ENCODE assay signal across 9 mouse cellular contexts in genomic region chr1:138982203-138982602, GRCm38 (mm10). TPM values are rescaled to one million over a fixed set of nuclear protein-coding genes. Genes with fewer than 3 reads are reported as not detected.
DNase-seq lines count a peak whose midpoint lies in the region; ATAC-seq and TF ChIP-seq lines count a peak whose summit lies in the region.
"Had no signal": no experiment of that assay in that cellular context is flagged by ENCODE, and none has a peak within 500 bp of the region (broad histone marks: within the 10 kb centered on the region; RNA-seq: fewer than 3 reads in every experiment).

No protein-coding gene starts in this region.

- H3K4me3 ChIP-seq in lung, embryonic 14.5 days (ENCODE audit: low read depth, low read length) = no peak overlapping the region
- H3K4me3 ChIP-seq in forebrain, embryonic 11.5 days (ENCODE audit: low read depth, low read length) = no peak overlapping the region

- H3K9ac ChIP-seq in lung, embryonic 14.5 days = no peak overlapping the region
- H3K9ac ChIP-seq in forebrain, embryonic 11.5 days (ENCODE audit: low read length) = no peak overlapping the region

- H3K27ac ChIP-seq in lung, embryonic 14.5 days (ENCODE audit: low read depth) = peak overlapping the region; percentile 50; the same call in 1 of the 2 replicates
- H3K27ac ChIP-seq in forebrain, embryonic 11.5 days (ENCODE audit: low read depth, low read length) = no peak overlapping the region

- H3K4me1 ChIP-seq in lung, embryonic 14.5 days (ENCODE audit: insufficient read depth) = no peaks in the 10 kb centered on the region
- no peaks in the 10 kb centered on the region for H3K4me1 ChIP-seq in forebrain, embryonic 11.5 days (replicated peaks; ENCODE audit: control insufficient read depth, insufficient read depth, low read length)

- intact Hi-C loops in heart, postnatal 14 days (cut with DNase I) = loop anchor here (2.0 kb wide), 1 partner anchor 19 kb away; the partner anchor contains the start of gene Dennd1b

- 78% methylated on average over 7 of the region's 7 CpGs for WGBS in lung, embryonic 14.5 days
- 81% methylated on average over 7 of the region's 7 CpGs for WGBS in forebrain, embryonic 11.5 days

- H3K27me3 ChIP-seq in lung, embryonic 14.5 days (ENCODE audit: insufficient read depth, low read length) = no peaks in the 10 kb centered on the region
- H3K27me3 ChIP-seq in forebrain, embryonic 11.5 days (ENCODE audit: control insufficient read depth, insufficient read depth, low read length) = no peaks in the 10 kb centered on the region

- H3K4me2 ChIP-seq in lung, embryonic 14.5 days = no peak overlapping the region
- H3K4me2 ChIP-seq in forebrain, embryonic 11.5 days (ENCODE audit: low read depth, low read length, severe bottlenecking) = no peak overlapping the region

- peak; percentile 61 for DNase-seq in gastrocnemius, adult 18-20 months (ENCODE audit: low spot score)
- DNase-seq in gastrocnemius, postnatal 10 days = no peak
- DNase-seq in lung, embryonic 14.5 days = no peak
- no peak for DNase-seq in lung, postnatal 4 days
- DNase-seq in heart, postnatal 14 days = peak; percentile 40 to 49
- DNase-seq in embryo, embryonic 11 days = no peak
- DNase-seq in forebrain, embryonic 11.5 days (ENCODE audit: low spot score) = no peak
- DNase-seq: cerebellum, adult 9-10 months had no signal

- no peaks in the 10 kb centered on the region for H3K36me3 ChIP-seq in lung, embryonic 14.5 days (ENCODE audit: insufficient read depth)
- H3K36me3 ChIP-seq in forebrain, embryonic 11.5 days (ENCODE audit: control insufficient read depth, insufficient read depth, low read length) = no peaks in the 10 kb centered on the region

- no peak for ATAC-seq in lung, embryonic 14.5 days (ENCODE audit: insufficient read depth)
- ATAC-seq in neutrophil, adult 5-6 weeks (ENCODE audit: extremely low read depth, insufficient number of reproducible peaks, low FRiP score, poor library complexity, severe bottlenecking) = peak; percentile 19; the same call in 1 of the 2 replicates
- no peak for ATAC-seq in forebrain, embryonic 11.5 days (replicated peaks; ENCODE audit: low FRiP score)

- no peak for TF ChIP-seq CTCF in lung, embryonic 14.5 days (IDR thresholded peaks at IDR 0.05; ENCODE audit: low read depth)

- no peaks in the 10 kb centered on the region for H3K9me3 ChIP-seq in lung, embryonic 14.5 days (ENCODE audit: low read depth, low read length)
- H3K9me3 ChIP-seq in forebrain, embryonic 11.5 days (ENCODE audit: control insufficient read depth, low read length) = no peaks in the 10 kb centered on the region

RNA-seq across cellular contexts. Expression of gene Dennd1b, which starts 19.0 kb away (rescaled TPM):
- total RNA-seq in gastrocnemius, adult 18-20 months (2021) = 10 to 100 TPM; 18.7 to 21.5 TPM
- total RNA-seq in gastrocnemius, postnatal 10 days (2021) = 10 to 100 TPM; 20.2 to 23.6 TPM
- polyA plus RNA-seq in lung, embryonic 14.5 days (2014; fragmentation: Nextera tagmentation; extraction: Ambion mirVana) = 10.5 and 10.8 TPM in 2 replicates
- 10 to 100 TPM; 22.2 to 23.5 TPM for total RNA-seq in heart, postnatal 14 days (2021)
- 71.1 and 76.1 TPM in 2 replicates for total RNA-seq in neutrophil, adult 5-6 weeks (2017)
- polyA plus RNA-seq in forebrain, embryonic 11.5 days (2014; fragmentation: Nextera tagmentation; extraction: Ambion mirVana) = 11.9 and 13.5 TPM in 2 replicates

Comparison
In these comparisons a context has a peak if more than half of its experiments do, and no peak if none do; other contexts are left out.
1. DNase-seq: peak in gastrocnemius, adult 18-20 months (single experiment) and heart, postnatal 14 days (2 of 2); none in gastrocnemius, postnatal 10 days (single experiment), lung, embryonic 14.5 days (single experiment), lung, postnatal 4 days (0 of 2), embryo, embryonic 11 days (single experiment) and forebrain, embryonic 11.5 days (single experiment).